ENCODE assay signal across 13 mouse cellular contexts in the genomic region with DNA sequence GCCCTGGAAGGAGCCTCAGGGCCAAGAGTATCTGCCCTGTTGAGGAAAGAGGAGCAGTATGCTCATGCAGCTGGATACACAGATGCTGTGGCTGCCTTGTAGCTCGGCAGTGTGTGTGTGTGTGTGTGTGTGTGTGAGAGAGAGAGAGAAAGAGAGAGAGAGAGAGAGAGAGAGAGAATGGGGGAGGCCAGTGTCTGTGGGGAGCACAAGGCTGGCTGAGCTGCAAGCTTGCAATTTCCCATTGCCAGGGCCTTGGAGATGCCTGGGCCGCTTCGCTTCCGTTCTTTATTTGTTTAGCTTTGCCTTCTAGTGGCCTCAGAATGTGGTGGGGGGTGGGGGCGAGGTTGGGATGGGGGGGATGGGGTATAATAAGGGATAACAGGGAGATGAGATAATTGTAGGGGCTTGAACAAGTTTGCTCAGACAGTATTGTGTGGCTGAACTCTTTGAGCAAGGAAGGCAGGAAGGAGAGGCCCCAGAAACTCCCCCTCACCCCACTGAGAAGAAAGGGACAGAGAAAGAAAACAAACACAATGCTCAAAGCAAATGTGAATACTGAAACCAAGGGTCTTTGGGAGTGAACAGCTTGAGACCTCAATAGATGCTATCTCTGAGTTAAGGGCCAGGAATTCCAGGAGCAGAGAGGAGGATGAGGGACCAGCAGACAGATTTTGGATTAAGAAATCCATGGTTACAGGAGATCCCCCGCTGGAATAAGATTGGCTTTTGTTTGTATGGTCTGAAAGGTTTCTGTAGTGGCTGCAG. TPM values are rescaled to one million over a fixed set of nuclear protein-coding genes. Genes with fewer than 3 reads are reported as not detected.
DNase-seq lines count a peak whose midpoint lies in the region; ATAC-seq lines count a peak whose summit lies in the region.
"Had no signal": no experiment of that assay in that cellular context is flagged by ENCODE, and none has a peak within 500 bp of the region (broad histone marks: within the 10 kb centered on the region; RNA-seq: fewer than 3 reads in every experiment).

No protein-coding gene starts in this region.

- 2% methylated on average over 6 of the region's 6 CpGs for WGBS in forebrain, embryonic 11.5 days
- WGBS in limb, embryonic 10.5 days, result 24% methylated on average over 6 of the region's 6 CpGs
- 8% methylated on average over 6 of the region's 6 CpGs for WGBS in stomach, embryonic 15.5 days

- no peaks in the 10 kb centered on the region for H3K36me3 ChIP-seq in forebrain, embryonic 11.5 days (ENCODE audit: control insufficient read depth, insufficient read depth, low read length)
- no peaks in the 10 kb centered on the region for H3K36me3 ChIP-seq in limb, embryonic 10.5 days
- H3K36me3 ChIP-seq in stomach, embryonic 15.5 days, result no peaks in the 10 kb centered on the region
- H3K36me3 ChIP-seq: G1E had no signal

- H3K9me3 ChIP-seq in forebrain, embryonic 11.5 days (ENCODE audit: control insufficient read depth, low read length), result no peaks in the 10 kb centered on the region; the same call in 1 of the 2 replicates
- no peaks in the 10 kb centered on the region for H3K9me3 ChIP-seq in limb, embryonic 10.5 days (replicated peaks)
- H3K9me3 ChIP-seq in stomach, embryonic 15.5 days, result no peaks in the 10 kb centered on the region
- H3K9me3 ChIP-seq: G1E had no signal

- peak overlapping the region; percentile 41; the same call in 1 of the 2 replicates for H3K9ac ChIP-seq in forebrain, embryonic 11.5 days (ENCODE audit: low read length)
- H3K9ac ChIP-seq in stomach, embryonic 15.5 days, result no peak overlapping the region

- no peaks in the 10 kb centered on the region for H3K27me3 ChIP-seq in forebrain, embryonic 11.5 days (ENCODE audit: control insufficient read depth, insufficient read depth, low read length)
- no peaks in the 10 kb centered on the region for H3K27me3 ChIP-seq in limb, embryonic 10.5 days (ENCODE audit: low read depth, poor library complexity, severe bottlenecking)
- no peaks in the 10 kb centered on the region for H3K27me3 ChIP-seq in stomach, embryonic 15.5 days (replicated peaks)

- peak overlapping the region; percentile 87 for H3K27ac ChIP-seq in forebrain, embryonic 11.5 days (ENCODE audit: low read depth, low read length)
- H3K27ac ChIP-seq in limb, embryonic 10.5 days, result peak overlapping the region; percentile 50
- H3K27ac ChIP-seq in stomach, embryonic 15.5 days, result 0 out of 2 replicates have a peak overlapping the region, but pooled peaks have one; percentile 26

- no peak overlapping the region for H3K4me3 ChIP-seq in forebrain, embryonic 11.5 days (ENCODE audit: low read depth, low read length)
- no peak overlapping the region for H3K4me3 ChIP-seq in limb, embryonic 10.5 days
- no peak overlapping the region for H3K4me3 ChIP-seq in stomach, embryonic 15.5 days (replicated peaks)

- ATAC-seq in forebrain, embryonic 11.5 days (replicated peaks; ENCODE audit: low FRiP score), result peak; percentile 67
- ATAC-seq in stomach, embryonic 15.5 days (ENCODE audit: insufficient read depth, low FRiP score, low read depth), result no peak; the same call in 1 of the 2 replicates

- H3K4me2 ChIP-seq in forebrain, embryonic 11.5 days (ENCODE audit: low read depth, low read length, severe bottlenecking), result no peak overlapping the region
- H3K4me2 ChIP-seq in stomach, embryonic 15.5 days, result no peak overlapping the region

- DNase-seq in lung, postnatal 10 days, result peak; percentile 7
- no peak for DNase-seq in lung, postnatal 36 days
- DNase-seq in forebrain, embryonic 11.5 days (ENCODE audit: low spot score), result peak; percentile 73
- DNase-seq in limb, embryonic 10.5 days (ENCODE audit: low spot score), result no peak
- no peak for DNase-seq in urinary bladder, postnatal 10 days (ENCODE audit: low spot score)
- no peak for DNase-seq in left cerebral cortex, adult 11 months (ENCODE audit: low spot score)
- no peak for DNase-seq in ovary, postnatal 14 days (ENCODE audit: low spot score)
- DNase-seq: adrenal gland, postnatal 14 days; cerebellum, postnatal 14 days; gastrocnemius, postnatal 10 days; kidney, postnatal 25 days had no signal

- peaks cover 15% of the 10 kb centered on the region; the same call in 1 of the 2 replicates for H3K4me1 ChIP-seq in forebrain, embryonic 11.5 days (replicated peaks; ENCODE audit: control insufficient read depth, insufficient read depth, low read length)
- H3K4me1 ChIP-seq in limb, embryonic 10.5 days, result peaks cover 24% of the 10 kb centered on the region
- 0 out of 2 replicates have a peak, but pooled peaks cover 19% of the 10 kb centered on the region for H3K4me1 ChIP-seq in stomach, embryonic 15.5 days

RNA-seq across cellular contexts. Expression of a gene that starts 10.5 kb away (rescaled TPM):
- 708 and 809 TPM in 2 replicates for polyA plus RNA-seq in forebrain, embryonic 11.5 days (2014; fragmentation: Nextera tagmentation; extraction: Ambion mirVana)
- 198 and 264 TPM in 2 replicates for polyA plus RNA-seq in limb, embryonic 10.5 days (2016; fragmentation: Nextera tagmentation; extraction: Ambion mirVana)
- 404 and 428 TPM in 2 replicates for polyA plus RNA-seq in stomach, embryonic 15.5 days (2015; fragmentation: Nextera tagmentation; extraction: Ambion mirVana)
- polyA plus RNA-seq: G1E had no signal

Comparison
In these comparisons a context has a peak if more than half of its experiments do, and no peak if none do; other contexts are left out.
1. DNase-seq: peak in lung, postnatal 10 days (single experiment) and forebrain, embryonic 11.5 days (single experiment); none in lung, postnatal 36 days (single experiment), limb, embryonic 10.5 days (single experiment), urinary bladder, postnatal 10 days (single experiment), left cerebral cortex, adult 11 months (single experiment) and ovary, postnatal 14 days (single experiment).
2. H3K27ac ChIP-seq: peak in every context shown above with its lines; median percentile 87 in forebrain, embryonic 11.5 days; 50 in limb, embryonic 10.5 days; 26 in stomach, embryonic 15.5 days.